24 mouse cellular contexts compared by ENCODE assay signal in genomic region chr13:42222401-42222800, GRCm38 (mm10).
DNase-seq lines count a peak whose midpoint lies in the region; ATAC-seq lines count a peak whose summit lies in the region.
"Had no signal": no experiment of that assay in that cellular context is flagged by ENCODE, and none has a peak within 500 bp of the region (broad histone marks: within the 10 kb centered on the region; RNA-seq: fewer than 3 reads in every experiment).

No protein-coding gene starts in this region.

- H3K4me3 ChIP-seq in midbrain, embryonic 11.5 days (ENCODE audit: low read depth, low read length): no peak overlapping the region
- H3K4me3 ChIP-seq in midbrain, embryonic 14.5 days (replicated peaks; ENCODE audit: low read depth, low read length): no peak overlapping the region
- no peak overlapping the region for H3K4me3 ChIP-seq in limb, embryonic 10.5 days
- H3K4me3 ChIP-seq: embryonic facial prominence, embryonic 10.5 days; embryonic facial prominence, embryonic 12.5 days; forebrain, embryonic 13.5 days; forebrain, embryonic 15.5 days had no signal

- intact Hi-C loops in left cerebral cortex, postnatal 36 days (cut with DNase I): no loop called here

- H3K27ac ChIP-seq in midbrain, embryonic 11.5 days (ENCODE audit: low read depth, low read length): no peak overlapping the region
- H3K27ac ChIP-seq in midbrain, embryonic 14.5 days (replicated peaks; ENCODE audit: low read depth, low read length): no peak overlapping the region
- no peak overlapping the region for H3K27ac ChIP-seq in limb, embryonic 10.5 days
- H3K27ac ChIP-seq: embryonic facial prominence, embryonic 10.5 days; embryonic facial prominence, embryonic 12.5 days; forebrain, embryonic 13.5 days; forebrain, embryonic 15.5 days had no signal

- no peaks in the 10 kb centered on the region for H3K9me3 ChIP-seq in midbrain, embryonic 11.5 days (ENCODE audit: control insufficient read depth, low read length)
- no peaks in the 10 kb centered on the region for H3K9me3 ChIP-seq in midbrain, embryonic 14.5 days (ENCODE audit: control insufficient read depth, low read length)
- H3K9me3 ChIP-seq in limb, embryonic 10.5 days (replicated peaks): no peaks in the 10 kb centered on the region
- H3K9me3 ChIP-seq: embryonic facial prominence, embryonic 10.5 days; embryonic facial prominence, embryonic 12.5 days; forebrain, embryonic 13.5 days; forebrain, embryonic 15.5 days; G1E had no signal

- no peak for ATAC-seq in midbrain, embryonic 11.5 days (ENCODE audit: low FRiP score)
- no peak for ATAC-seq in midbrain, embryonic 14.5 days (ENCODE audit: low FRiP score, low TSS enrichment)
- ATAC-seq in granulocyte monocyte progenitor cell, adult 5-6 weeks (replicated peaks; ENCODE audit: poor library complexity, severe bottlenecking): peak; percentile 37; the same call in 1 of the 2 replicates
- ATAC-seq: activated CD4-positive, CD25-positive, alpha-beta regulatory T cell, adult 4 months; CD4-positive, CD25-positive, alpha-beta regulatory T cell, adult 4 months; forebrain, embryonic 13.5 days; forebrain, embryonic 15.5 days; forebrain, postnatal 0 days; Patski had no signal

- H3K4me2 ChIP-seq in midbrain, embryonic 11.5 days: no peak overlapping the region
- H3K4me2 ChIP-seq in midbrain, embryonic 14.5 days (ENCODE audit: low read length): no peak overlapping the region
- H3K4me2 ChIP-seq: embryonic facial prominence, embryonic 12.5 days; forebrain, embryonic 13.5 days; forebrain, embryonic 15.5 days had no signal

- peak; percentile 76 for DNase-seq in midbrain, embryonic 11.5 days (ENCODE audit: low spot score, missing footprints)
- DNase-seq in midbrain, embryonic 14.5 days: no peak
- DNase-seq in limb, embryonic 10.5 days (ENCODE audit: low spot score): no peak
- DNase-seq in left cerebral cortex, postnatal 36 days (ENCODE audit: low spot score in 2 of 2): no peak
- DNase-seq: adrenal gland, adult 8-10 months; adrenal gland, postnatal 14 days; adrenal gland, postnatal 36 days; B cell, adult 2 months; cerebellum, adult 11-12 months; cerebellum, adult 2 months; cerebellum, adult 9-10 months; cerebellum, postnatal 10 days; cerebellum, postnatal 25 days; forebrain, postnatal 0 days had no signal

- no peaks in the 10 kb centered on the region for H3K4me1 ChIP-seq in midbrain, embryonic 11.5 days (ENCODE audit: control insufficient read depth, insufficient read depth, low read length)
- H3K4me1 ChIP-seq in midbrain, embryonic 14.5 days (ENCODE audit: control insufficient read depth, insufficient read depth, low read length): no peaks in the 10 kb centered on the region
- 0 out of 2 replicates have a peak, but pooled peaks cover 4% of the 10 kb centered on the region for H3K4me1 ChIP-seq in limb, embryonic 10.5 days
- H3K4me1 ChIP-seq: embryonic facial prominence, embryonic 10.5 days; embryonic facial prominence, embryonic 12.5 days; forebrain, embryonic 13.5 days; forebrain, embryonic 15.5 days had no signal

- no peaks in the 10 kb centered on the region for H3K36me3 ChIP-seq in midbrain, embryonic 11.5 days (ENCODE audit: control insufficient read depth, insufficient read depth, low read length)
- no peaks in the 10 kb centered on the region for H3K36me3 ChIP-seq in midbrain, embryonic 14.5 days (ENCODE audit: control insufficient read depth, insufficient read depth, low read length)
- no peaks in the 10 kb centered on the region for H3K36me3 ChIP-seq in limb, embryonic 10.5 days
- H3K36me3 ChIP-seq: embryonic facial prominence, embryonic 10.5 days; embryonic facial prominence, embryonic 12.5 days; forebrain, embryonic 15.5 days; G1E had no signal

- no peak overlapping the region for H3K9ac ChIP-seq in midbrain, embryonic 11.5 days (ENCODE audit: low read length)
- no peak overlapping the region for H3K9ac ChIP-seq in midbrain, embryonic 14.5 days (replicated peaks; ENCODE audit: low read length)
- H3K9ac ChIP-seq: embryonic facial prominence, embryonic 12.5 days; forebrain, embryonic 13.5 days; forebrain, embryonic 15.5 days; forebrain, postnatal 0 days had no signal

- no peaks in the 10 kb centered on the region for H3K27me3 ChIP-seq in midbrain, embryonic 11.5 days (ENCODE audit: control insufficient read depth, insufficient read depth, low read length)
- no peaks in the 10 kb centered on the region for H3K27me3 ChIP-seq in midbrain, embryonic 14.5 days (ENCODE audit: control insufficient read depth, insufficient read depth, low read length)
- H3K27me3 ChIP-seq in limb, embryonic 10.5 days (ENCODE audit: low read depth, poor library complexity, severe bottlenecking): no peaks in the 10 kb centered on the region
- H3K27me3 ChIP-seq: CH12.LX; embryonic facial prominence, embryonic 12.5 days; forebrain, embryonic 13.5 days; forebrain, embryonic 15.5 days; Patski had no signal

- 92% methylated on average over 7 of the region's 7 CpGs for WGBS in midbrain, embryonic 11.5 days
- WGBS in midbrain, embryonic 14.5 days: 94% methylated on average over 7 of the region's 7 CpGs
- WGBS in limb, embryonic 10.5 days: 91% methylated on average over 7 of the region's 7 CpGs
